Mouse (Mus musculus) forebrain, embryonic 14.5 days (tissue): ENCODE data around the gene Rhob. TPM values are rescaled to one million over a fixed set of nuclear protein-coding genes. Genes with fewer than 3 reads are reported as not detected.
A peak's percentile ranks its signal among the peaks of the same experiment; 100 is the strongest.
"Not testable (repeated sequence)": the region's sequence is repeated elsewhere in the genome, so short reads cannot be mapped to it uniquely, and the experiment has no call there.

Experiments
- ATAC-seq: fragments of 200-750 bp; cut with Nextera tagmentation; 2 replicates; pipeline ENCODE4 v1.8.0; 2017; ENCODE audit warnings: mild to moderate bottlenecking, moderate library complexity
- DNase-seq: peaks from one replicate; pipeline ENCODE4 v3.0.0-alpha.2; 2015; ENCODE audit warnings: low spot score
- H3K27ac ChIP-seq: fragments of 300-500 bp; sonication (generic); 2 replicates; pipeline ENCODE4 v1.5.1; 2014; ENCODE audit warnings: low read depth, mild to moderate bottlenecking, control low read depth, low read length, moderate library complexity
- H3K27me3 ChIP-seq: fragments of 300-500 bp; sonication (generic); replicated peaks from 2 replicates; pipeline ENCODE4 v1.6.1; 2014; ENCODE audit warnings: low read length, control low read depth, mixed read lengths; ENCODE audit not compliant: control insufficient read depth, insufficient read depth
- H3K36me3 ChIP-seq: fragments of 300-500 bp; sonication (generic); 2 replicates; pipeline ENCODE4 v1.6.1; 2014; ENCODE audit warnings: low read length, control low read depth; ENCODE audit not compliant: control insufficient read depth, insufficient read depth
- H3K4me1 ChIP-seq: fragments of 300-500 bp; sonication (generic); 2 replicates; pipeline ENCODE4 v1.6.1; 2014; ENCODE audit warnings: antibody characterized with exemption, low read length, control low read depth; ENCODE audit not compliant: control insufficient read depth, insufficient read depth
- H3K4me2 ChIP-seq: fragments of 300-500 bp; sonication (generic); 2 replicates; pipeline ENCODE4 v1.6.1; 2014; ENCODE audit warnings: mild to moderate bottlenecking, control low read depth, low read length
- H3K4me3 ChIP-seq: fragments of 300-500 bp; sonication (generic); 2 replicates; pipeline ENCODE4 v1.5.1; 2014; ENCODE audit warnings: low read depth, low read length, control low read depth
- H3K9ac ChIP-seq: fragments of 300-500 bp; sonication (generic); 2 replicates; pipeline ENCODE4 v1.6.1; 2014; ENCODE audit warnings: mild to moderate bottlenecking, low read length, control low read depth, moderate library complexity
- H3K9me3 ChIP-seq: fragments of 300-500 bp; sonication (generic); replicated peaks from 2 replicates; pipeline ENCODE4 v1.6.1; 2016; ENCODE audit warnings: low read length, control low read depth, mixed read lengths; ENCODE audit not compliant: control insufficient read depth
- WGBS: fragments of 180-500 bp; shearing (Covaris S2); extraction: QIAGEN DNeasy Blood & Tissue Kit; methylation state at CpG from one replicate; pipeline ENCODE4 v1.1.7; 2014; 5-methylcytosine and 5-hydroxymethylcytosine counted together
- polyA plus RNA-seq: library from polyadenylated mRNA; unstranded; fragments of >200 nt; fragmentation: Nextera tagmentation; extraction: Ambion mirVana; gene quantifications from 2 replicates; pipeline ENCODE4 v1.2.1, GENCODE M21; 2014

Rhob gene
- polyA plus RNA-seq, 1 experiment from 2014 or later = 74.4 TPM

GRCm38 (mm10) chr12:8461575-8461974, 38.2 kb downstream of the Rhob start:
- H3K27me3 ChIP-seq, H3K4me1 ChIP-seq, DNase-seq, H3K9ac ChIP-seq, H3K4me3 ChIP-seq, H3K36me3 ChIP-seq, H3K4me2 ChIP-seq, H3K27ac ChIP-seq, ATAC-seq, H3K9me3 ChIP-seq: not testable (repeated sequence)
- 95% methylated on average over 8 of the region's 8 CpGs for whole genome bisulfite sequencing

GRCm38 (mm10) chr12:8458400-8458799, 41.4 kb downstream of the Rhob start:
- Histone ChIP-seq H3K9ac (no peak overlapping the region), H3K4me1 (no peaks in the 10 kb centered on the region), H3K4me3 (no peak overlapping the region), H3K9me3 (no peaks in the 10 kb centered on the region), H3K36me3 (no peaks in the 10 kb centered on the region), H3K4me2 (no peak overlapping the region), H3K27me3 (no peaks in the 10 kb centered on the region), H3K27ac (no peak overlapping the region)
- ATAC-seq = no peak
- WGBS = 81% methylated on average over 8 of the region's 8 CpGs
- no peak for DNase-seq

DNA sequence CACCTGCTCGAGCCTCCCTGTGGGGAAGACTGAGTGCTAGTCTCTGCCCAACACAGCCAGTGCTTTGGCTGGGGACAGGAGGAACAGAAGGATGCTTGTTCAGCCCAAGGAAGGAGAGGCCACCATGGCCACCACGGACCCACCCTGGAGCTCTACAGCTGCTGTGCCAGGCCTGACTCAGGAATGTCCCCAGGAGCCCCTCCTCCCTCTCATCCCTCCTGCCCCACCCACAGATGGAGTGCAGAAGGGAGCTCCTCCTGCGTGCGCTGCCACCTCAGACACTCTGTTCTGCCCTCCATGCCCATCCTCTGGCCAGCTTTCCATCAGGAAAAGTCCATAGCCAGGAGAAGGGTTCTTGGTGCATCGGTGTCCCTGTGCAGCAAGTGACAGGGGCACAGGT, 42.8 kb downstream of the Rhob start:
- Histone ChIP-seq H3K4me2 (no peak overlapping the region), H3K4me1 (no peaks in the 10 kb centered on the region; the same call in 1 of the 2 replicates), H3K4me3 (no peak overlapping the region), H3K36me3 (no peaks in the 10 kb centered on the region), H3K9me3 (no peaks in the 10 kb centered on the region), H3K9ac (no peak overlapping the region), H3K27ac (no peak overlapping the region), H3K27me3 (no peaks in the 10 kb centered on the region)
- 69% methylated on average over 5 of the region's 5 CpGs for WGBS
- no peak for ATAC-seq
- no peak for DNase-seq

DNA sequence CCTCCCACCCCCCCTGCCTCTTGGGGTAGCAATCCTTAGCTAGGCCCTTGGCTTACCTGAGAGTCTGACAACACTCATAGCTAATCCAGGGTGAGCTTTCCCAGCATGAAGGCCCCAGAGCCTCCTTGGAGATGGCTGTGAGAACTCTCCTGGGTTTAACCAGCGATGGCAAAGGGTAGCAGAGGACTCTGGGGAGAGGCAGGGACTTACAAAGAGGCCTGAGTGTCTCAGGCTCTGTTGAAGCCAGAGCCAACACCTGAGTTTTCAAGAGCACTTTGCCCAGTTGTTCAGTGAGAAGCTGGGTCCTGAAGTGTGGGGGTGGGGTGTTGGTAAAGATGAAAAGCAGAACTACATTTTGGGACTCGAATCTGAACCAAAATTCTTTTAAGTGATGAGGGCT, 44.8 kb downstream of the Rhob start:
- WGBS = 72% methylated on average over 2 of the region's 2 CpGs
- Histone ChIP-seq H3K4me3 (no peak overlapping the region), H3K9me3 (no peaks in the 10 kb centered on the region), H3K27me3 (no peaks in the 10 kb centered on the region), H3K27ac (no peak overlapping the region), H3K36me3 (no peaks in the 10 kb centered on the region), H3K4me1 (no peaks in the 10 kb centered on the region; the same call in 1 of the 2 replicates), H3K4me2 (no peak overlapping the region), H3K9ac (no peak overlapping the region)
- ATAC-seq (no peak), DNase-seq (no peak)

DNA sequence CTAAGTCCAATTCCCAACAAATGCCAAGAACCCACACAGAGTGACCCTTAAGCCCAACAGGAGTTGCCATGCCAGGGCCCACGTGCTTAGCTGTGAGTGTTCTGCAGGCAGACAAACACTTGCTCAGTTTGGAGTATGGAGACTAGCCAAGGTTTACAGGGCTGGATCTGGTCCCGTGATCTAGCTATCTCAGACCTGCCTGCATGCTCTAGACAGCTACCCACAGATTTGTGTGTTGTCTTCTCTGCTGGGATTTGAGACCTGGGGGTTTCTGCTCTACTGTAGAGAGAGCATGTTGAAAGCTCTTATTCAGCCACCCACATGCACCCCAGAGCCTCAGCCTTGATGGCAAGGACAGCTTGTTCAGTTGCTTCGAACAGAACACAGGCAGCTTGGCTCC, 45.3 kb downstream of the Rhob start:
- H3K27me3 ChIP-seq = no peaks in the 10 kb centered on the region
- ATAC-seq = no peak
- H3K9me3 ChIP-seq = no peaks in the 10 kb centered on the region
- H3K36me3 ChIP-seq = no peaks in the 10 kb centered on the region
- H3K4me1 ChIP-seq = no peaks in the 10 kb centered on the region; the same call in 1 of the 2 replicates
- H3K27ac ChIP-seq = no peak overlapping the region
- WGBS = 47% methylated on average over 3 of the region's 3 CpGs
- no peak overlapping the region for H3K4me2 ChIP-seq
- H3K9ac ChIP-seq = no peak overlapping the region
- H3K4me3 ChIP-seq = no peak overlapping the region
- peak; percentile 40 for DNase-seq

DNA sequence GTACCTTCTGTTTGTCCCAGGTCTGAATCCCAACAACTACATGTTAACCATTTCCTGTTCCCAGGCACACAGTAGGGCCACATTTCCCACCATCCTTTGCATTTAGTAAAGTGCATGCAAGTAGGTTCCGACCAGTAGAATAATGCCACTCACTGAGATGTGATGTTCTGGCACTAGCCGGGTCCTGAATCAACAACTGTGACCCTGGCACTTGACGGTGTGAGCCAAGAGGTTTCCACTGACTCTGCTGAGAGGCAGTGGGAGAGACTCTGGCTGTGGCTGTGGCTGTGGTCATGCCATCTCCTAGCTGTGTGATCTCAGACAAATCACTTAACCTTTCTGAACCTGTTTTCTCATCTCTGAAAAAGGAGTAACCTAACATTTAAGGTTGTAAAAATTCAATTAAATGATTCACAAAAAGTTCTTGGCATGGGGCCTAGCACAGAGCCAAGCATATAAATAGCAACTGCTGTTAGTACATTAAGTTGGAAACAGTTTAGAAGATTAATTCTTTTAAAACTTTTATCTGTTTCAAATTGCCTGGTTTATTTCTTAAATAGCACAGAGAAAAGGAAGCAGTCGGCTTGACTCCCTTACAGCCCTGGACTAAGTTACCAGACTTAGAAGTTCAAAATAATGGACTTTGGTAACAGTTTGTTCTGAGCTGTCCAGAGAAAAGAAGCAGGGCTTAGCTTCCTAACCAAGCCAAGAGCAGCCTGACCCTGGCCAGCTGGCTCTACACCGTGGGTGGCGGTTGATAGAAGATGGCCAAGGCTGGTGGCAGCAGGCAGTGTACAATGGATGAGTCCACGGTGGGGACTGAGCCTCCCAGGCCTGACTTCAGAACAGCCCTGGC, 46.8 kb downstream of the Rhob start:
- Histone ChIP-seq H3K9me3 (no peaks in the 10 kb centered on the region), H3K27ac (no peak overlapping the region), H3K4me3 (no peak overlapping the region), H3K27me3 (no peaks in the 10 kb centered on the region), H3K9ac (no peak overlapping the region), H3K4me1 (no peaks in the 10 kb centered on the region; the same call in 1 of the 2 replicates), H3K4me2 (no peak overlapping the region), H3K36me3 (no peaks in the 10 kb centered on the region)
- 82% methylated on average over 7 of the region's 7 CpGs for WGBS
- DNase-seq (no peak), ATAC-seq (no peak)

- 22% methylated on average over 7 of the region's 7 CpGs for WGBS
- no peak overlapping the region for H3K4me2 ChIP-seq
- no peaks in the 10 kb centered on the region for H3K27me3 ChIP-seq
- no peaks in the 10 kb centered on the region for H3K9me3 ChIP-seq
- no peak overlapping the region for H3K27ac ChIP-seq
- H3K9ac ChIP-seq = no peak overlapping the region
- H3K36me3 ChIP-seq = no peaks in the 10 kb centered on the region
- DNase-seq (no peak), ATAC-seq (no peak)
- H3K4me3 ChIP-seq = no peak overlapping the region
- H3K4me1 ChIP-seq = no peaks in the 10 kb centered on the region; the same call in 1 of the 2 replicates
These were observed 48.0 kb downstream of the Rhob start for GRCm38 (mm10) chr12:8451571-8452485.

- ATAC-seq = 0 out of 2 replicates have a peak, but pooled peaks have one; percentile 23
- 61% methylated on average over 6 of the region's 6 CpGs for WGBS
- H3K9me3 ChIP-seq = no peaks in the 10 kb centered on the region
- H3K27ac ChIP-seq = no peak overlapping the region
- no peak overlapping the region for H3K4me2 ChIP-seq
- H3K4me1 ChIP-seq = no peaks in the 10 kb centered on the region; the same call in 1 of the 2 replicates
- no peak overlapping the region for H3K9ac ChIP-seq
- DNase-seq = peak; percentile 48
- no peaks in the 10 kb centered on the region for H3K36me3 ChIP-seq
- no peak overlapping the region for H3K4me3 ChIP-seq
- H3K27me3 ChIP-seq = no peaks in the 10 kb centered on the region
These were observed 49.2 kb downstream of the Rhob start for GRCm38 (mm10) chr12:8450639-8451038.
